Mouse (Mus musculus) neural tube, embryonic 13.5 days (tissue): ENCODE data around the gene Tspear. TPM values are rescaled to one million over a fixed set of nuclear protein-coding genes. Genes with fewer than 3 reads are reported as not detected.

Experiments used
- ATAC-seq: fragments of 200-750 bp; cut with Nextera tagmentation; 2 replicates; pipeline ENCODE4 v1.8.0; 2017; ENCODE audit warnings: low read depth, mild to moderate bottlenecking, moderate TSS enrichment, moderate library complexity
- H3K27ac ChIP-seq: fragments of 300-500 bp; sonication (generic); replicated peaks from 2 replicates; pipeline ENCODE4 v1.5.1; 2015; ENCODE audit warnings: moderate library complexity, mild to moderate bottlenecking, inconsistent platforms
- H3K27me3 ChIP-seq: fragments of 300-500 bp; sonication (generic); 2 replicates; pipeline ENCODE4 v1.6.1; 2015; ENCODE audit warnings: mild to moderate bottlenecking, inconsistent platforms
- H3K36me3 ChIP-seq: fragments of 300-500 bp; sonication (generic); 2 replicates; pipeline ENCODE4 v1.6.1; 2015; ENCODE audit warnings: mild to moderate bottlenecking, inconsistent platforms
- H3K4me1 ChIP-seq: fragments of 300-500 bp; sonication (generic); replicated peaks from 2 replicates; pipeline ENCODE4 v1.6.1; 2015; ENCODE audit warnings: inconsistent platforms
- H3K4me2 ChIP-seq: fragments of 300-500 bp; sonication (generic); 2 replicates; pipeline ENCODE4 v1.6.1; 2015; ENCODE audit warnings: inconsistent platforms, mild to moderate bottlenecking, moderate library complexity
- H3K4me3 ChIP-seq: fragments of 300-500 bp; sonication (generic); 2 replicates; pipeline ENCODE4 v1.5.1; 2015; ENCODE audit warnings: mild to moderate bottlenecking, inconsistent platforms
- H3K9ac ChIP-seq: fragments of 300-500 bp; sonication (generic); 2 replicates; pipeline ENCODE4 v1.6.1; 2015; ENCODE audit warnings: moderate library complexity, mild to moderate bottlenecking, inconsistent platforms
- H3K9me3 ChIP-seq: fragments of 300-500 bp; sonication (generic); 2 replicates; pipeline ENCODE4 v1.6.1; 2016; ENCODE audit warnings: inconsistent platforms
- WGBS: fragments of 180-500 bp; shearing (Covaris S2); methylation state at CpG from one replicate; pipeline ENCODE4 v1.1.7; 2015; 5-methylcytosine and 5-hydroxymethylcytosine counted together
- polyA plus RNA-seq: library from polyadenylated mRNA; unstranded; fragments of >200 nt; fragmentation: Nextera tagmentation; extraction: Ambion mirVana; gene quantifications from 2 replicates; pipeline ENCODE4 v1.2.1, GENCODE M21; 2015

The Tspear gene
- polyA plus RNA-seq, 1 experiment from 2014 or later, result 2.0 TPM

GRCm38 (mm10) chr10:77900903-77901818 lies 214.8 kb downstream of the Tspear start:
- Histone ChIP-seq H3K4me2 (peak overlapping the region; percentile 73), H3K4me1 (peaks cover 23% of the 10 kb centered on the region), H3K9me3 (no peaks in the 10 kb centered on the region), H3K9ac (peak overlapping the region; percentile 81), H3K27me3 (peaks cover 8% of the 10 kb centered on the region), H3K4me3 (peak overlapping the region; percentile 62), H3K27ac (peak overlapping the region; percentile 64; the same call in 1 of the 2 replicates), H3K36me3 (no peaks in the 10 kb centered on the region)
- ATAC-seq, result no peak
- WGBS, result 85% methylated on average over 27 of the region's 27 CpGs

GRCm38 (mm10) chr10:77901871-77902210 lies 215.5 kb downstream of the Tspear start:
- peak overlapping the region; percentile 81 for H3K9ac ChIP-seq
- peaks cover 8% of the 10 kb centered on the region for H3K27me3 ChIP-seq
- 2% methylated on average over 14 of the region's 14 CpGs for WGBS
- ATAC-seq, result peak; percentile 52
- H3K4me1 ChIP-seq, result peaks cover 23% of the 10 kb centered on the region
- H3K4me2 ChIP-seq, result peak overlapping the region; percentile 73
- no peaks in the 10 kb centered on the region for H3K9me3 ChIP-seq
- peak overlapping the region; percentile 62 for H3K4me3 ChIP-seq
- H3K27ac ChIP-seq, result peak overlapping the region; percentile 64
- no peaks in the 10 kb centered on the region for H3K36me3 ChIP-seq

- Histone ChIP-seq H3K27ac (peak within 1 kb of the TSS; percentile 64), H3K4me3 (peak within 1 kb of the TSS; percentile 62), H3K9ac (peak within 1 kb of the TSS; percentile 81), H3K9me3 (no peaks in the 10 kb centered on the region), H3K4me1 (peaks cover 23% of the 10 kb centered on the region), H3K27me3 (peaks cover 8% of the 10 kb centered on the region), H3K36me3 (no peaks in the 10 kb centered on the region), H3K4me2 (peak within 1 kb of the TSS; percentile 73)
- under 1% methylated on average over 44 of the region's 46 CpGs for WGBS
- ATAC-seq, result peak; percentile 80
Observed at GRCm38 (mm10) chr10:77902211-77902893, 216.0 kb downstream of the Tspear start, which contains the start of gene Lrrc3. Lrrc3 (minus strand) TSS chr10:77902536.

GRCm38 (mm10) chr10:77902894-77903715 lies 216.7 kb downstream of the Tspear start:
- H3K9ac ChIP-seq, result peak overlapping the region; percentile 81
- H3K27me3 ChIP-seq, result peaks cover 8% of the 10 kb centered on the region
- H3K4me2 ChIP-seq, result peak overlapping the region; percentile 73
- 7% methylated on average over 34 of the region's 35 CpGs for WGBS
- H3K27ac ChIP-seq, result peak overlapping the region; percentile 35; the same call in 1 of the 2 replicates
- peak overlapping the region; percentile 62 for H3K4me3 ChIP-seq
- H3K36me3 ChIP-seq, result no peaks in the 10 kb centered on the region
- peaks cover 23% of the 10 kb centered on the region for H3K4me1 ChIP-seq
- ATAC-seq, result peak; percentile 93
- no peaks in the 10 kb centered on the region for H3K9me3 ChIP-seq

GRCm38 (mm10) chr10:77912605-77913004 lies 226.2 kb downstream of the Tspear start:
- Histone ChIP-seq H3K36me3 (no peaks in the 10 kb centered on the region), H3K27me3 (no peaks in the 10 kb centered on the region), H3K9me3 (no peaks in the 10 kb centered on the region), H3K9ac (no peak overlapping the region), H3K4me1 (no peaks in the 10 kb centered on the region), H3K4me3 (no peak overlapping the region), H3K4me2 (no peak overlapping the region), H3K27ac (no peak overlapping the region)
- no peak for ATAC-seq
- 76% methylated on average over 7 of the region's 7 CpGs for WGBS

- no peak for ATAC-seq
- Histone ChIP-seq H3K4me2 (no peak overlapping the region), H3K9me3 (no peaks in the 10 kb centered on the region), H3K9ac (no peak overlapping the region), H3K27me3 (no peaks in the 10 kb centered on the region), H3K4me1 (no peaks in the 10 kb centered on the region), H3K27ac (no peak overlapping the region), H3K4me3 (no peak overlapping the region), H3K36me3 (no peaks in the 10 kb centered on the region)
- WGBS, result 79% methylated on average over 4 of the region's 4 CpGs
Observed at GRCm38 (mm10) chr10:77913292-77913691, 226.9 kb downstream of the Tspear start.

DNA sequence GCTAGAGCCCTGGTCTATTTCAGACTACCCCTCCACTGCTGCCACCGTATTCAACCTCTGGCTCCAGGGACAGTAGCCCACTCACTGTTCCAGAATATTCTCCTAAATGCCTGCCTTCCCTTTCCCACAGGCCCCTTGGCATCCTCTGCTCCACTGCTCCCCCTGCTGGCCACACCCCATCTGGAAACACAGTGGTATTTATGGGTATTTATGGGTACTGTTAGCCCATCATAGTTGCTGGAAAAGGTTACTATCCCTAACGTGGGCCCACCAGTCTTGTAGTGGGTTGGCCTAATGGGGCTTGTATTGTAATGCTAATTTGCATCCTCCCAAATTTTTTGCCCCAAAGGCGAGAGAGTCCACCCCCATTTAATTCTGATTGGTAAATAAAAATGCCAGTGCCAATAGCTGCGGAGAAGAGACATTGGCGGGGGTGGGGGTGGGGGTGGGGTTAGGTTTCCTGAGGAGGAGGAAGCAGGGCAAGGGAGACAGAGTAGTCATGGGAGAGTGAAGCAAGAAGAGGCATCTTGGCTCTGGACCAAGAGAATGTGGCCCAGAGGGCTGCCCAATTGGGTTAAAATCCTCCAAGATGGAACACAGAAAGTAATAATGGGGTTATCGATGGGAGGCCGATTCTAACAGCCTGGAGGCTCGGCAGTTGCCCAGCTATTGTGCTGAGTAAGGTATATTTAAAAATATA lies 230.4 kb downstream of the Tspear start:
- 57% methylated on average over 8 of the region's 8 CpGs for WGBS
- Histone ChIP-seq H3K9ac (no peak overlapping the region), H3K4me3 (no peak overlapping the region), H3K4me2 (no peak overlapping the region), H3K36me3 (no peaks in the 10 kb centered on the region), H3K27ac (no peak overlapping the region), H3K4me1 (no peaks in the 10 kb centered on the region), H3K27me3 (no peaks in the 10 kb centered on the region; the same call in 1 of the 2 replicates), H3K9me3 (no peaks in the 10 kb centered on the region)
- ATAC-seq, result no peak

- Histone ChIP-seq H3K4me1 (no peaks in the 10 kb centered on the region), H3K9ac (no peak overlapping the region), H3K9me3 (no peaks in the 10 kb centered on the region), H3K4me2 (no peak overlapping the region), H3K27me3 (no peaks in the 10 kb centered on the region; the same call in 1 of the 2 replicates), H3K4me3 (no peak overlapping the region), H3K27ac (no peak overlapping the region), H3K36me3 (no peaks in the 10 kb centered on the region)
- 69% methylated on average over 5 of the region's 5 CpGs for WGBS
- ATAC-seq, result no peak
Observed at GRCm38 (mm10) chr10:77921009-77921408, 234.6 kb downstream of the Tspear start.

GRCm38 (mm10) chr10:77922681-77923080 lies 236.3 kb downstream of the Tspear start:
- Histone ChIP-seq H3K4me2 (no peak overlapping the region), H3K27ac (no peak overlapping the region), H3K4me3 (no peak overlapping the region), H3K4me1 (no peaks in the 10 kb centered on the region), H3K9ac (no peak overlapping the region), H3K36me3 (no peaks in the 10 kb centered on the region), H3K27me3 (no peaks in the 10 kb centered on the region; the same call in 1 of the 2 replicates), H3K9me3 (no peaks in the 10 kb centered on the region)
- ATAC-seq, result no peak
- 67% methylated on average over 4 of the region's 4 CpGs for WGBS

DNA sequence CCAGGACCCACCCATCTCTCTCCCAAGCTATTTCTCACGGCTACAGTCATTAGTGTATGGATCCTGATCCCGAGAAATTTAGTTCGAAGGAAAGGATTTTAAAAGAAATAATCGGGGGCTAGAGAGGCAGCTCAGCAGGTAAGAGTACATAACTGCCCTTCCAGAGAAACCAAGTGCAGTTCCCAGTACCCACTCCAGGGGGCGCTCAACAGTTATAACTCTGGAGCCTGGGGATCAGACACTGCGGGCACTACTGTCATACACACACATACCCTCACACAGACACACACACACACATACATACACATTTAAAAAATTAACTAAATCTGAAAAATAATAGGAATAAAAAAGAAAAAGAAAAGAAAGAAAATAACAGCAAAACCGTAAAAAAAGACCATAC lies 239.8 kb downstream of the Tspear start:
- Histone ChIP-seq H3K36me3 (no peaks in the 10 kb centered on the region), H3K4me2 (no peak overlapping the region), H3K4me3 (no peak overlapping the region), H3K4me1 (no peaks in the 10 kb centered on the region), H3K27ac (no peak overlapping the region), H3K27me3 (no peaks in the 10 kb centered on the region), H3K9ac (no peak overlapping the region), H3K9me3 (no peaks in the 10 kb centered on the region)
- WGBS, result 46% methylated on average over 7 of the region's 7 CpGs
- ATAC-seq, result no peak

- Histone ChIP-seq H3K9ac (no peak overlapping the region), H3K9me3 (no peaks in the 10 kb centered on the region), H3K4me2 (no peak overlapping the region), H3K36me3 (no peaks in the 10 kb centered on the region), H3K4me1 (no peaks in the 10 kb centered on the region), H3K27me3 (no peaks in the 10 kb centered on the region), H3K27ac (no peak overlapping the region), H3K4me3 (no peak overlapping the region)
- WGBS, result 90% methylated on average over 10 of the region's 10 CpGs
- no peak for ATAC-seq
Observed at GRCm38 (mm10) chr10:77927375-77927774, 241.0 kb downstream of the Tspear start.
